Mouse (Mus musculus): ENCODE results near the gene Rnf215. TPM values are rescaled to one million over a fixed set of nuclear protein-coding genes. Genes with fewer than 3 reads are reported as not detected.
A peak's percentile ranks its signal among the peaks of the same experiment; 100 is the strongest.

The Rnf215 gene
- total and polyA plus RNA-seq, 2 experiments from 2014 or later: 49.2 to 112 TPM

DNA sequence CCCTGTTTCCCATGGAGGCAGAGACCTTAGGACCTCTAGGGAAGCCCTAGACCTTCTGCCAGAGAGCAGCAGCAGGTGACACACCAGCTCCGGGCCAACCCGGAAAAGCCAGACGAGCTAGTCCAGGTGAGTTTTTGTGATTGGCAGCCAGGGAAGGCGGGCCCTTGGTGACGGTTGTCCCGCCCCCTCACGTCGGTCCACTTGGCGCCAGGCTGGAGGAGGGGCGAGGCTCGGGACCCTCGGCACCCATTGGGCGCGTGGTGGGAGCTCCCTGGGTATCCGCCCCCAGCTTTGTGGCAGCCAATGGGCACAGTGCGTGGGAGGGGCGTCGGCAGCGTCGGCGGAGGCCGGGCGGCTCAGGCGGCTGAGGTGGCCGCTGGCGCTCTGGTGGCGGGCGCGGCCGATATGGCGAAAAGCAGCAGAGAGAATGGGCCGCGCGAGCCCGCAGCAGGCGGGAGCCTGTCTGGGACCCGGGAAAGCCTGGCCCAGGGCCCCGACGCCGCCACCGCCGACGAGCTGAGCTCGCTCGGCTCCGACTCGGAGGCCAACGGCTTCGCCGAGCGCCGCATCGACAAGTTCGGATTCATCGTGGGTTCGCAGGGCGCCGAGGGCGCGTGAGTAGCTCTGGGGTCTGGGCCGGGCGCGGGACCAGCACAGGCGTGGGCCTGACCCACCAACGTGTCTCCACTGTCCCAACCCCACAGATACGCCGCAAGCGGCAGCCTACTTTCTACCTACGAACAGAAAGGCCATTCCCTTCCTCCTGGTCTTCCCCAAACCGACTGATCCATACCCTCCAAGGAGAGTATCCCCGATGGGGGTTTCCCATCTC lies 51.7 kb downstream of the Rnf215 start, which contains the start of gene Tbc1d10a:
Gene Tbc1d10a (plus strand): TSS at position 304 of the 832 bp plus-strand sequence.
- Histone ChIP-seq H3K27ac (ENCODE audit: low read depth, low read length) (peak within 1 kb of the TSS; percentile 76), H3K36me3 (ENCODE audit: insufficient read depth, low read length) (peaks cover 4% of the 10 kb centered on the region), H3K4me1 (ENCODE audit: insufficient read depth, low read length) (peaks cover 8% of the 10 kb centered on the region), H3K27me3 (ENCODE audit: insufficient read depth, low read length) (no peaks in the 10 kb centered on the region), H3K4me3 (ENCODE audit: low read depth, low read length) (peak within 1 kb of the TSS; percentile 93), H3K9ac (replicated peaks; ENCODE audit: low read length, poor library complexity, severe bottlenecking) (peak within 1 kb of the TSS; percentile 84), H3K4me2 (ENCODE audit: low read depth, low read length, poor library complexity, severe bottlenecking) (peak within 1 kb of the TSS; percentile 66), H3K9me3 (ENCODE audit: low read length) (no peaks in the 10 kb centered on the region)
- peak; percentile 99 for DNase-seq (ENCODE audit: low spot score)
- WGBS: under 1% methylated on average over 71 of the region's 71 CpGs
- no peak for TF ChIP-seq CTCF (IDR thresholded peaks at IDR 0.05)
- ATAC-seq (ENCODE audit: low FRiP score): peak; percentile 99

DNA sequence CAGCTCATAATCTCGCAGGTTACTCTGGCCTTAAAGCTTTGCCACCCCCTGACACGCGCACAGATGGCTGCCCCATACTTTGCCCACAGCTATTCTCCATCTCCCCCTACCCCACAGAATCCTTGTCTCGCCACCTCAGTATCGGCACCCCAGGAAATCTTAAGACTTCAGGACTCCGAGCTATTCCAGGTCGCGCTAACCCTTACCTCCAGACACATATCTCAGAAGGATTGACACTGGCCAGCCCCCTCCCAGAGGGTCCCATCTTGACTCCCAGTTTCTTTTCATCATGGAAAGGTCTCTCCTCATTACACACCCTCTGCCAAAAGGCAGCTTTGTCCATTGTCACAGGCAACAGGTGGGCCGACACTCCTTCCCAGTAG lies 52.3 kb downstream of the Rnf215 start:
- Histone ChIP-seq H3K9me3 (ENCODE audit: low read length) (no peaks in the 10 kb centered on the region), H3K4me2 (ENCODE audit: low read depth, low read length, poor library complexity, severe bottlenecking) (peak overlapping the region; percentile 66), H3K4me1 (ENCODE audit: insufficient read depth, low read length) (peaks cover 8% of the 10 kb centered on the region), H3K27me3 (ENCODE audit: insufficient read depth, low read length) (no peaks in the 10 kb centered on the region), H3K36me3 (ENCODE audit: insufficient read depth, low read length) (no peaks in the 10 kb centered on the region), H3K9ac (replicated peaks; ENCODE audit: low read length, poor library complexity, severe bottlenecking) (peak overlapping the region; percentile 84), H3K27ac (ENCODE audit: low read depth, low read length) (no peak overlapping the region), H3K4me3 (ENCODE audit: low read depth, low read length) (peak overlapping the region; percentile 93)
- ATAC-seq (ENCODE audit: low FRiP score) (no peak), DNase-seq (ENCODE audit: low spot score) (no peak)
- WGBS: 13% methylated on average over 9 of the region's 9 CpGs
- no peak for TF ChIP-seq CTCF (IDR thresholded peaks at IDR 0.05)

DNA sequence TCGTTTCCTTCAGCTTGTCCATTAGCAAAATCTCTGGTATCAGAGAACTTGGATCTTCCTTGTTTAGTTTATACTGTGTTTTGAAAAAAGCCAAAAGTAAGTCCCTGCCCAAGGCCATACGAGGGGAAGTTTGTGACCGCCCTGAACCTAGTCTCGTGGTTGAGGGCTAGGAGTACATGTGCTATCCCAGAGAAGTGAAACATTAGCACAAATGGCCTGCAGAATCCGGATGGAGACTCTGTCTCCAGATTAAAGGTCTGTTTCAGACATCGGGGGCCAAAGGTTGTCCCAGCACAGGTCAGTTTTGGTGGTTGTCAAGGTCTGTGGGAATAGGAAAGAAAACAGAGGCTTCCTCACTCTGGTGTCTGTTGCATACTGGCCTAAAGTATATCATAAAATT lies 54.2 kb downstream of the Rnf215 start:
- H3K9ac ChIP-seq (replicated peaks; ENCODE audit: low read length, poor library complexity, severe bottlenecking): no peak overlapping the region
- H3K4me1 ChIP-seq (ENCODE audit: insufficient read depth, low read length): peaks cover 14% of the 10 kb centered on the region
- H3K27me3 ChIP-seq (ENCODE audit: insufficient read depth, low read length): no peaks in the 10 kb centered on the region
- no peak overlapping the region for H3K4me3 ChIP-seq (ENCODE audit: low read depth, low read length)
- H3K4me2 ChIP-seq (ENCODE audit: low read depth, low read length, poor library complexity, severe bottlenecking): no peak overlapping the region
- ATAC-seq (ENCODE audit: low FRiP score) (no peak), DNase-seq (ENCODE audit: low spot score) (no peak)
- H3K9me3 ChIP-seq (ENCODE audit: low read length): no peaks in the 10 kb centered on the region
- WGBS: 89% methylated on average over 6 of the region's 6 CpGs
- H3K27ac ChIP-seq (ENCODE audit: low read depth, low read length): no peak overlapping the region
- H3K36me3 ChIP-seq (ENCODE audit: insufficient read depth, low read length): no peaks in the 10 kb centered on the region
- TF ChIP-seq CTCF (IDR thresholded peaks at IDR 0.05): no peak

DNA sequence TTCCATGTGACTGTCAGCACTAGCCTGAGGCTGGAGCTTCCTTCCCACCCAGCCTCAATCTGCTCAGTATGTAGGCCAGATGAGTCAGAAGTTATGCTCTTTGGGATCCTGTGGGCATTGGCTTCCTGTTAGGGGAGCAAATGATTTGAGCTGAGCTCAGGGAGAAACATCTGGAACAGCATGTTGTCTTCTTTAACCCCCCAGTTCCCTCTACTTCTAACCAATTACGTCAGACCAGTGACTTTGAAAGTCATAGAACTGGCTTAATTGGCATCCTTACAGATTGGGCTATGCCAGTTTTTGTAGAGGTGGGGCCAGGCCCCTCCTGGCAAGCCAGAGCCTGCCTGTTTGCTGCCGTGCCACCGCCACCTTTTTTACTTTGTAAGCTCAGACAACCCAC lies 55.7 kb downstream of the Rnf215 start:
- no peak overlapping the region for H3K4me2 ChIP-seq (ENCODE audit: low read depth, low read length, poor library complexity, severe bottlenecking)
- no peak overlapping the region for H3K27ac ChIP-seq (ENCODE audit: low read depth, low read length)
- H3K9ac ChIP-seq (replicated peaks; ENCODE audit: low read length, poor library complexity, severe bottlenecking): no peak overlapping the region
- ATAC-seq (ENCODE audit: low FRiP score): no peak
- H3K4me1 ChIP-seq (ENCODE audit: insufficient read depth, low read length): peaks cover 14% of the 10 kb centered on the region
- no peaks in the 10 kb centered on the region for H3K27me3 ChIP-seq (ENCODE audit: insufficient read depth, low read length)
- H3K9me3 ChIP-seq (ENCODE audit: low read length): no peaks in the 10 kb centered on the region
- WGBS: 74% methylated on average over 3 of the region's 3 CpGs
- H3K36me3 ChIP-seq (ENCODE audit: insufficient read depth, low read length): no peaks in the 10 kb centered on the region
- DNase-seq (ENCODE audit: low spot score): no peak
- H3K4me3 ChIP-seq (ENCODE audit: low read depth, low read length): no peak overlapping the region
- TF ChIP-seq CTCF (IDR thresholded peaks at IDR 0.05): no peak

Small RNA genes within 50 kb of the gene (microRNA-seq; reads per million reads assigned to microRNA genes)
- 10.1 reads per million, percentile 21 among the genes with 10 or more reads in this experiment for gene Mir3060 (ENCODE audit: borderline number of aligned reads)

Other genes starting within 250 kb of the Rnf215 start
- gene 4921536K21Rik, start 240.1 kb upstream of the Rnf215 start, total RNA-seq (2014; rRNA removed): 0.49 and 0.61 TPM in 2 replicates
- gene 4921536K21Rik, start 240.1 kb upstream of the Rnf215 start, polyA plus RNA-seq (2015; fragmentation: Nextera tagmentation; extraction: Ambion mirVana): 0.28 and 0.41 TPM in 2 replicates
- gene Dusp18, start 240.0 kb upstream of the Rnf215 start, total RNA-seq (2014; rRNA removed): 20.7 and 23.7 TPM in 2 replicates
- 20.5 and 24.1 TPM in 2 replicates for gene Dusp18, start 240.0 kb upstream of the Rnf215 start, polyA plus RNA-seq (2015; fragmentation: Nextera tagmentation; extraction: Ambion mirVana)
- gene Slc35e4, start 220.5 kb upstream of the Rnf215 start, total RNA-seq (2014; rRNA removed): 48.2 and 56.5 TPM in 2 replicates
- gene Slc35e4, start 220.5 kb upstream of the Rnf215 start, polyA plus RNA-seq (2015; fragmentation: Nextera tagmentation; extraction: Ambion mirVana): 27.3 and 27.4 TPM in 2 replicates
- 20.9 and 28.8 TPM in 2 replicates for gene Tcn2, start 203.0 kb upstream of the Rnf215 start, total RNA-seq (2014; rRNA removed)
- 22.0 and 27.0 TPM in 2 replicates for gene Tcn2, start 203.0 kb upstream of the Rnf215 start, polyA plus RNA-seq (2015; fragmentation: Nextera tagmentation; extraction: Ambion mirVana)
- gene Pes1, start 171.2 kb upstream of the Rnf215 start, total RNA-seq (2014; rRNA removed): 36.1 and 37.7 TPM in 2 replicates
- gene Pes1, start 171.2 kb upstream of the Rnf215 start, polyA plus RNA-seq (2015; fragmentation: Nextera tagmentation; extraction: Ambion mirVana): 49.0 TPM in 2 replicates
- gene 4930556J24Rik, start 158.4 kb upstream of the Rnf215 start, total RNA-seq (2014; rRNA removed): 0.16 TPM in 1 of 2 replicates, not detected in the other
- gene 4930556J24Rik, start 158.4 kb upstream of the Rnf215 start, polyA plus RNA-seq (2015; fragmentation: Nextera tagmentation; extraction: Ambion mirVana): 0.26 TPM in 1 of 2 replicates, not detected in the other
- gene Gal3st1, start 151.6 kb upstream of the Rnf215 start, total RNA-seq (2014; rRNA removed): 17.0 and 20.9 TPM in 2 replicates
- gene Gal3st1, start 151.6 kb upstream of the Rnf215 start, polyA plus RNA-seq (2015; fragmentation: Nextera tagmentation; extraction: Ambion mirVana): 12.7 and 14.4 TPM in 2 replicates
- gene Sec14l4, start 103.7 kb upstream of the Rnf215 start, total RNA-seq (2014; rRNA removed): not detected in 2 replicates
- gene Sec14l4, start 103.7 kb upstream of the Rnf215 start, polyA plus RNA-seq (2015; fragmentation: Nextera tagmentation; extraction: Ambion mirVana): 0.05 TPM in 1 of 2 replicates, not detected in the other
- gene Sec14l3, start 70.4 kb upstream of the Rnf215 start, total RNA-seq (2014; rRNA removed): 1.5 and 1.8 TPM in 2 replicates
- 4.3 and 5.1 TPM in 2 replicates for gene Sec14l3, start 70.4 kb upstream of the Rnf215 start, polyA plus RNA-seq (2015; fragmentation: Nextera tagmentation; extraction: Ambion mirVana)
- 13.5 and 17.7 TPM in 2 replicates for gene Mtfp1, start 39.8 kb upstream of the Rnf215 start, total RNA-seq (2014; rRNA removed)
- gene Mtfp1, start 39.8 kb upstream of the Rnf215 start, polyA plus RNA-seq (2015; fragmentation: Nextera tagmentation; extraction: Ambion mirVana): 15.4 and 19.6 TPM in 2 replicates
- gene Sec14l2, start 11.8 kb upstream of the Rnf215 start, total RNA-seq (2014; rRNA removed): 8.2 and 13.2 TPM in 2 replicates
- gene Sec14l2, start 11.8 kb upstream of the Rnf215 start, polyA plus RNA-seq (2015; fragmentation: Nextera tagmentation; extraction: Ambion mirVana): 5.5 and 6.9 TPM in 2 replicates
- 22.0 and 23.3 TPM in 2 replicates for gene Ccdc157, start 25.1 kb downstream of the Rnf215 start, total RNA-seq (2014; rRNA removed)
- gene Ccdc157, start 25.1 kb downstream of the Rnf215 start, polyA plus RNA-seq (2015; fragmentation: Nextera tagmentation; extraction: Ambion mirVana): 9.0 and 10.7 TPM in 2 replicates
- 46.0 and 49.6 TPM in 2 replicates for gene Sf3a1, start 25.1 kb downstream of the Rnf215 start, total RNA-seq (2014; rRNA removed)
- 34.2 and 37.3 TPM in 2 replicates for gene Sf3a1, start 25.1 kb downstream of the Rnf215 start, polyA plus RNA-seq (2015; fragmentation: Nextera tagmentation; extraction: Ambion mirVana)
- gene Tbc1d10a, start 51.6 kb downstream of the Rnf215 start, total RNA-seq (2014; rRNA removed): 41.9 and 48.4 TPM in 2 replicates
- 31.9 and 36.2 TPM in 2 replicates for gene Tbc1d10a, start 51.6 kb downstream of the Rnf215 start, polyA plus RNA-seq (2015; fragmentation: Nextera tagmentation; extraction: Ambion mirVana)
- 9.7 and 10.6 TPM in 2 replicates for gene Castor1, start 83.0 kb downstream of the Rnf215 start, total RNA-seq (2014; rRNA removed)
- gene Castor1, start 83.0 kb downstream of the Rnf215 start, polyA plus RNA-seq (2015; fragmentation: Nextera tagmentation; extraction: Ambion mirVana): 4.9 and 7.5 TPM in 2 replicates
- gene Osm, start 101.2 kb downstream of the Rnf215 start, total RNA-seq (2014; rRNA removed): 0.16 TPM in 1 of 2 replicates, not detected in the other
- 0.10 and 0.14 TPM in 2 replicates for gene Osm, start 101.2 kb downstream of the Rnf215 start, polyA plus RNA-seq (2015; fragmentation: Nextera tagmentation; extraction: Ambion mirVana)
- 0.05 TPM in 2 replicates for gene Lif, start 122.4 kb downstream of the Rnf215 start, total RNA-seq (2014; rRNA removed)
- gene Lif, start 122.4 kb downstream of the Rnf215 start, polyA plus RNA-seq (2015; fragmentation: Nextera tagmentation; extraction: Ambion mirVana): 0.05 TPM in 1 of 2 replicates, not detected in the other